Mouse (Mus musculus) erythroblast, embryonic 14.5 days (primary cell): Measurements from ENCODE around the gene Ano7.

Experiments
- GATA1 ChIP-seq: IDR thresholded peaks from 2 replicates; pipeline ENCODE4 v1.6.1; 2012; ENCODE audit warnings: low read length, inconsistent platforms, mixed read lengths
- TAL1 ChIP-seq: IDR thresholded peaks from 3 replicates; pipeline ENCODE4 v1.6.1; 2012; ENCODE audit warnings: low read length, inconsistent platforms, mixed read lengths

- TF ChIP-seq GATA1 = no peak
- no peak for TF ChIP-seq TAL1
Observed at GRCm38 (mm10) chr1:93445822-93446162, 72.1 kb downstream of the Ano7 start.
